Mouse (Mus musculus) liver, embryonic 11.5 days (tissue): ENCODE data around the gene Cttn. TPM values are rescaled to one million over a fixed set of nuclear protein-coding genes. Genes with fewer than 3 reads are reported as not detected.

ENCODE experiments used
- ATAC-seq: fragments of 200-750 bp; cut with Nextera tagmentation; replicated peaks from 2 replicates; pipeline ENCODE4 v1.8.0; 2017; ENCODE audit warnings: moderate number of reproducible peaks, mild to moderate bottlenecking, moderate TSS enrichment, moderate library complexity; ENCODE audit not compliant: low FRiP score
- DNase-seq: peaks from one replicate; pipeline ENCODE4 v3.0.0-alpha.2; 2017; ENCODE audit warnings: low spot score
- H3K27ac ChIP-seq: fragments of 300-500 bp; sonication (generic); 2 replicates; pipeline ENCODE4 v1.5.1; 2014; ENCODE audit warnings: mild to moderate bottlenecking, low read depth, low read length, control low read depth
- H3K27me3 ChIP-seq: fragments of 300-500 bp; sonication (generic); replicated peaks from 2 replicates; pipeline ENCODE4 v1.6.1; 2014; ENCODE audit warnings: low read length, mixed read lengths; ENCODE audit not compliant: control insufficient read depth, insufficient read depth
- H3K36me3 ChIP-seq: fragments of 300-500 bp; sonication (generic); 2 replicates; pipeline ENCODE4 v1.6.1; 2014; ENCODE audit warnings: mild to moderate bottlenecking, low read length, moderate library complexity, mixed read lengths; ENCODE audit not compliant: control insufficient read depth, insufficient read depth
- H3K4me1 ChIP-seq: fragments of 300-500 bp; sonication (generic); replicated peaks from 2 replicates; pipeline ENCODE4 v1.6.1; 2014; ENCODE audit warnings: low read length, mixed read lengths; ENCODE audit not compliant: control insufficient read depth, insufficient read depth
- H3K4me2 ChIP-seq: fragments of 300-500 bp; sonication (generic); 2 replicates; pipeline ENCODE4 v1.6.1; 2014; ENCODE audit warnings: mild to moderate bottlenecking, control low read depth, moderate library complexity
- H3K4me3 ChIP-seq: fragments of 300-500 bp; sonication (generic); 2 replicates; pipeline ENCODE4 v1.5.1; 2014; ENCODE audit warnings: low read depth, low read length, control low read depth
- H3K9ac ChIP-seq: fragments of 300-500 bp; sonication (generic); 2 replicates; pipeline ENCODE4 v1.6.1; 2014; ENCODE audit warnings: low read depth, low read length, control low read depth
- H3K9me3 ChIP-seq: fragments of 300-500 bp; sonication (generic); 2 replicates; pipeline ENCODE4 v1.6.1; 2016; ENCODE audit warnings: low read length, inconsistent platforms, mixed read lengths; ENCODE audit not compliant: control insufficient read depth
- WGBS: fragments of 180-500 bp; shearing (Covaris S2); extraction: QIAGEN DNeasy Blood & Tissue Kit; methylation state at CpG from one replicate; pipeline ENCODE4 v1.1.7; 2014; 5-methylcytosine and 5-hydroxymethylcytosine counted together
- polyA plus RNA-seq: library from polyadenylated mRNA; unstranded; fragments of >200 nt; fragmentation: Nextera tagmentation; extraction: Ambion mirVana; gene quantifications from 2 replicates; pipeline ENCODE4 v1.2.1, GENCODE M21; 2014

Cttn gene
- polyA plus RNA-seq, 1 experiment from 2014 or later, result 101 TPM

DNA sequence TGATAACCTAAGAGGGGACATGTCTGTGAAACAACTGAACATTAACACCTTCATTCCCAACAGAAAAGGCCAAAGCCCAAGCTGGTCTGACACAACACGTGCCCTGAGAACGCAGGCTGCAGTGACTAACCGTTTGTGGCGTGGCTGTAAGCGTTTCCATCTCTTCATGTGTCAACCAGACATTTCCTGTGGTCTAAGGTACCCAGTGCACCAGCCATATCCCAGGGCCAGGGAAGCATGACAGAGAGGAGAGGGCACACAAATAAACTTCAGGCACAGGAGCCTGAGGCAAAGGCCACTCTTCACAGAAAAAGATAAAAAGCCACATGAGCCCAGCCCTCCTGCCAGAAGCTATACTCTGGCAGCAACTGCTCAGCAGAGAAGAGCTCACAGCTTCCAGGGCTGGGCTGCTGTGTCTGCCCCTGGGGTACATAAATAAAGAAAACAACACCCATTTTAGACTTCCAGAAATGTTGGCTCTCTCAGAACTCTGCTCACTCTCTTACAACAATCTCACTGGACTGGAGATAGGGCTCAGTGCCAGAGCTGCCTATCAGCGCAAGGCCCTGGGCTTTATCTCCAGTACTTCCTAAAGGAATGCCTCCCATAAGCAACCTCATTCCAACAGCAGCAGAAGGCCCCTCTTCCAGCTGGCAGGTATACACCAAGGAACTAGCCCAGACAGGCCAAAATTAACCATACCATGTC, 18.4 kb upstream of the Cttn start:
- H3K9me3 ChIP-seq, result no peaks in the 10 kb centered on the region
- peaks cover 16% of the 10 kb centered on the region for H3K36me3 ChIP-seq
- no peak overlapping the region for H3K4me2 ChIP-seq
- peak; percentile 41 for DNase-seq
- peaks cover 54% of the 10 kb centered on the region for H3K4me1 ChIP-seq
- whole genome bisulfite sequencing, result 33% methylated on average over 6 of the region's 6 CpGs
- H3K27me3 ChIP-seq, result no peaks in the 10 kb centered on the region
- peak; percentile 48 for ATAC-seq
- H3K27ac ChIP-seq, result peak overlapping the region; percentile 51
- H3K9ac ChIP-seq, result no peak overlapping the region
- H3K4me3 ChIP-seq, result no peak overlapping the region

DNA sequence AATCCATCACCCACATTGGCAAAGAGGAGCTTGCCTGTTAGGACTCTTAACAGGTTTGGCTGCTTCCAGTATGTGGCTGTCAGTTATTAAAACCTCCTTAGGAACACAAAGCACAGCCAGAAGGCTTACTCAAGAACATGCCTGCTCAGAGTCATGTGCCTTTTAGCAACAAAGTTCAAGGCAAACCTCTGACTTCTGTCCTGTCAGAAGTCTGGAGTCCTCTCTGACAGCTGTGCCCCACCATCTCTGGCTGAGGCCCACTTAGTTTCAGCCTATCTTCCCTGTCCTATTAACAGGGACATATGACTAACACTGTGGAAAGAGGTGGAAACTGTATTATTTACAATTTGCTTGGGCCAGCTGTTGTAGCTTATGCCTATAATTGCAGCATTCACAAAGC, 9.5 kb upstream of the Cttn start:
- DNase-seq (no peak), ATAC-seq (no peak)
- Histone ChIP-seq H3K4me1 (no peaks in the 10 kb centered on the region), H3K27ac (no peak overlapping the region), H3K27me3 (no peaks in the 10 kb centered on the region), H3K4me2 (no peak overlapping the region), H3K36me3 (peaks cover 43% of the 10 kb centered on the region), H3K9me3 (no peaks in the 10 kb centered on the region), H3K9ac (no peak overlapping the region), H3K4me3 (no peak overlapping the region)

DNA sequence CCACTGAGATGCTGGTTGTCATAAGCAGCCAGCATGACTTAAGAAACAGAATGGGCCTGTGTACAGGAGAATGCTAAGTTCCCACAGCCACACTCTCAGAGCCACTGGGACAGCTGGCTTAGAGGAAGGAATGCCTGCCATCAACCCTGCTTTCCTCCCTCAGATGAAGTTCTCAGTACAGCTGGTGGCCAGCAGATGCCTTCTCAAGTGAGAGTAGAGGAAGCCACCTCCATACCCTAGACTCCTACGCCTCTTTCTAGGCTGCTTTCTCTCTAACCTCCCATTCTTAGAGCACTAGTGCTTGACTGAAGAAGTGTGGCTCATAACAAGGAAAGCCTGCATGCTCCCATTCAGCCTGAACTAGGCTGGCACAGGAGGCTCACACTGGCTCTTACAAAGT, 8.8 kb upstream of the Cttn start:
- WGBS, result 85% methylated on average over 1 of the region's 1 CpGs
- ATAC-seq, result no peak
- Histone ChIP-seq H3K36me3 (peaks cover 41% of the 10 kb centered on the region), H3K9me3 (no peaks in the 10 kb centered on the region), H3K4me3 (no peak overlapping the region), H3K4me2 (no peak overlapping the region), H3K4me1 (no peaks in the 10 kb centered on the region), H3K27ac (no peak overlapping the region), H3K9ac (no peak overlapping the region), H3K27me3 (no peaks in the 10 kb centered on the region)
- DNase-seq, result no peak

DNA sequence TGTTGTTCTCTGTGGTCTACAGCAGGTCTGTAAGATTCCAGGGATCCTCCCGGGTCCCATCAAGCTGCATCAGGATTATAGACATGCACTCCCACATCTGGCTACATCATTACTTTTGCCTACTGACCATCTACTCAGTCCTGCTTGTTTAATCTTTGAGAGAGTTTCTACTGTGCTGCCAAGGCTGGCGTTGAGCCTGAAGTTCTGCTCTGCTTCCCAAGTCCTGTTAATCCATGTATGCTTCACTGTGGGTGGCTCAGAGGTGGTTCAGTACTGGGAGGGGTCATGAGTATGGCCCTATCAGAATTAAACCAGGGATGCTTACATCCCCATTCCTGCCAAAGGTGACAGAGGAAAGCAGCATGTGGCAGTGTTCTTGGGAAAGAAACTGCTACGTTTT, 4.9 kb upstream of the Cttn start:
- no peaks in the 10 kb centered on the region for H3K4me1 ChIP-seq
- WGBS, result 82% methylated on average over 3 of the region's 3 CpGs
- peaks cover 24% of the 10 kb centered on the region for H3K36me3 ChIP-seq
- no peak overlapping the region for H3K27ac ChIP-seq
- H3K27me3 ChIP-seq, result no peaks in the 10 kb centered on the region
- no peak for ATAC-seq
- H3K9ac ChIP-seq, result no peak overlapping the region
- H3K4me3 ChIP-seq, result no peak overlapping the region
- no peak for DNase-seq
- H3K4me2 ChIP-seq, result no peak overlapping the region
- no peaks in the 10 kb centered on the region for H3K9me3 ChIP-seq

DNA sequence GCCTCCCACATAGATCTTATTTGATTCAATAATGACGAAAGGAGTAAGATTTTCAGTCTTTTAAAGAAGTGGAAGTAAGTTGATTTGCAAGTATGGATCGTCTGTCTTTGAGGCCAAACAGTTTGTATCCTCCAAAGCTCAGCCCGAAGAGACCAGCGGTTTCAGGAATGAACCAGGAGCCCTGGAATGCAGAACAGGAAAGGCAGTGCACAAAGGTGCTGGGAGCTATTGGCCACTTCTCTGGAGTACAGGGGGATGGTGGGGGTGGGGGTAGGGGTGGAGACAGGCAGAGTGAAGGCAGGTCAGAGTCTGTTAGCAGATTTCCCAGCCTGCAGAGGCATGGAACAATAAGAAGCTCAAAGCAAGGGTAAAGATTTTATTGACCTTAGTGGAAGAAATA, 2.7 kb upstream of the Cttn start:
- DNase-seq (no peak), ATAC-seq (no peak)
- Histone ChIP-seq H3K4me2 (no peak overlapping the region), H3K36me3 (peaks cover 11% of the 10 kb centered on the region), H3K27me3 (no peaks in the 10 kb centered on the region), H3K9ac (no peak overlapping the region), H3K4me3 (no peak overlapping the region), H3K27ac (no peak overlapping the region), H3K9me3 (no peaks in the 10 kb centered on the region), H3K4me1 (peaks cover 15% of the 10 kb centered on the region)
- 73% methylated on average over 4 of the region's 4 CpGs for WGBS

DNA sequence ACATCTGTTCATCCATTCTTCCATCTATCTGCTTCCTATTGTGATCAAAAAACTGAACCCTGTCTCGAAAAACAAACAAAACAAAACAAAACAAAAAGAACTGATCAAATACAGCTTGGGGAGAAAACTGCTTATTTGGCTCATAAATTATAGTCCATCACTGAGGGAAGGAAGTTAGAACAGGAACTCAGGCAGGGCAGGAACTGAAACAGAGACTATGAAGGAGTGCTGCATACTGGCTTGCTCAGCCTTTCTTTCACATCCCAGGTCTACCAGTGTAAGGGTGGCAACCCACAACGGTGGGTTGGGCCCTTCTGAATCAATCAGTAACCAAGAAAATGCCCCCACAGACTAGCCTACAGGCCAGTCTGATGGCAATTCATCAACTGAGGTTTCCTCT, 294 bp upstream of the Cttn start:
- H3K4me2 ChIP-seq, result peak overlapping the region; percentile 78
- no peaks in the 10 kb centered on the region for H3K9me3 ChIP-seq
- DNase-seq (no peak), ATAC-seq (no peak)
- no peaks in the 10 kb centered on the region for H3K27me3 ChIP-seq
- H3K27ac ChIP-seq, result 0 out of 2 replicates have a peak overlapping the region, but pooled peaks have one; percentile 68
- WGBS, result 58% methylated on average over 2 of the region's 2 CpGs
- peak overlapping the region; percentile 81 for H3K4me3 ChIP-seq
- H3K4me1 ChIP-seq, result peaks cover 15% of the 10 kb centered on the region
- peak overlapping the region; percentile 80 for H3K9ac ChIP-seq
- peaks cover under 1% of the 10 kb centered on the region; the same call in 1 of the 2 replicates for H3K36me3 ChIP-seq

DNA sequence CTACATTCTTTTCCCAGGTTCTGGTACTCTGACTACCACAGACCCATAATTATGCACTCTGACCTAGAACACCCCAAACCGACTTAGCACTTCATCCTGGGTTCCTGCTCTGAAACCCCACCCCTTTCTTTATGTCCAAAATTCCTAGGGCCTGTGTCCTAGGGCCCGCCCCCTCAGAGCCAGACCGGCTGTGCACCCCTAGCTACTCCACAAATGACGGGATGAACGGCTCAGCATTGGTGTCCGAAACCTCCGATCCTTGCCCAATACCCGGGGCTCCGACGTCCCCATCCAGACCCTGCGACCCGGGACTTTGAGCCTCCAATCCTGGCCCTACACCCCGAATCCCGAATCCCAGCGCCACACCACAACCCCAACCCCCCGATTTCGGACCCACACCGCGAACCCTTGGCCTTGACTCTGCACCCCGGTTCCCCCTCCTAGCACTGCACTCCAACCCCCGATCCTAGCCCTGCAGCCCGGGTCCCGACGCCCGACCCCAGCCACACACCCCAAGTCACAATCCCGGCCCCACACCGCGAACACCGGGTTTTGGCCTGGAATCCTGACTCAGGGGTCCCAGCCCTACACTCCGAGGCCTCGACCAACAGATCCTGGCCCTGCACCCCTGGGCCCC, 783 bp downstream of the Cttn start:
- Histone ChIP-seq H3K27ac (peak overlapping the region; percentile 68), H3K36me3 (peaks cover 5% of the 10 kb centered on the region; the same call in 1 of the 2 replicates), H3K9me3 (no peaks in the 10 kb centered on the region), H3K9ac (peak overlapping the region; percentile 80), H3K27me3 (no peaks in the 10 kb centered on the region), H3K4me2 (peak overlapping the region; percentile 78), H3K4me3 (peak overlapping the region; percentile 81), H3K4me1 (peaks cover 15% of the 10 kb centered on the region)
- peak; percentile 37 for ATAC-seq
- 6% methylated on average over 31 of the region's 31 CpGs for WGBS
- peak; percentile 37 for DNase-seq

DNA sequence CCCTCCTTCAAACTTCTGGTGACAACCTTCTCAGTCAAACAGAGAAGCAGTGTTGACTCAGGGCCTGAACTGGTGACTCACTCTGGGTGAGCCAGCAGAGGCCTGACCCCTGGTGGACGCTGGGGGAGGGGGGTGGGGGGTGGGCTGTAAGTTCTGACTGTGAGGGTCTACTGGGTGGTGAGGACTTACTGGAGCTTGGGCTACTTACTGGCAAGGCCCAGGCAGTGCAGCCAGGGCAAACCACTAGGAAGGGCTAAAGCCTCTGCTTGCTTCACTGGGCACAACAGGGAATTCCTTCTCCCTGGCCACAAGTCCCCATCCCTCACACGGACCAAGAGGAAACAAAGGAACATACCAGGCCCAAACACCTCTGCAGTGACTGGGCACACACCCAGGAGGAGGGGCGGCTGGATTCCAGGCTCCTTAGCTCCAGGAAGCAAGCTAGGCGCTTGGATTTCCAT, 1.6 kb downstream of the Cttn start:
- no peaks in the 10 kb centered on the region for H3K27me3 ChIP-seq
- ATAC-seq (no peak), DNase-seq (no peak)
- H3K4me1 ChIP-seq, result peaks cover 15% of the 10 kb centered on the region
- H3K4me2 ChIP-seq, result peak overlapping the region; percentile 78
- 41% methylated on average over 4 of the region's 4 CpGs for WGBS
- H3K4me3 ChIP-seq, result peak overlapping the region; percentile 81
- peak overlapping the region; percentile 68 for H3K27ac ChIP-seq
- H3K36me3 ChIP-seq, result peaks cover 12% of the 10 kb centered on the region; the same call in 1 of the 2 replicates
- H3K9me3 ChIP-seq, result no peaks in the 10 kb centered on the region
- peak overlapping the region; percentile 80 for H3K9ac ChIP-seq
